Mouse (Mus musculus): ENCODE measurements around the gene Uroc1.

- TF ChIP-seq POLR2A (IDR thresholded peaks at IDR 0.05; ENCODE audit: borderline replicate concordance, low read depth, low read length) = no peak
- TF ChIP-seq CTCF (IDR thresholded peaks at IDR 0.05; ENCODE audit: low read depth, low read length) = no peak
These were observed 9.3 kb downstream of the Uroc1 start for GRCm38 (mm10) chr6:90342343-90342742.

All from bone marrow macrophage, adult 2 months (primary cell).